Mouse (Mus musculus) embryonic fibroblast, embryonic 13.5 days (primary cell): ENCODE results near the gene Grm1.

Experiments used
- CTCF ChIP-seq: IDR thresholded peaks from 2 replicates; pipeline ENCODE4 v1.5.1; 2011; ENCODE audit warnings: mild to moderate bottlenecking, control low read depth, low read length, moderate library complexity, borderline replicate concordance; ENCODE audit not compliant: insufficient read depth
- POLR2A ChIP-seq: IDR thresholded peaks from 2 replicates; pipeline ENCODE4 v1.6.1; 2011; ENCODE audit warnings: low read depth, mild to moderate bottlenecking, control low read depth, low read length, moderate library complexity

DNA sequence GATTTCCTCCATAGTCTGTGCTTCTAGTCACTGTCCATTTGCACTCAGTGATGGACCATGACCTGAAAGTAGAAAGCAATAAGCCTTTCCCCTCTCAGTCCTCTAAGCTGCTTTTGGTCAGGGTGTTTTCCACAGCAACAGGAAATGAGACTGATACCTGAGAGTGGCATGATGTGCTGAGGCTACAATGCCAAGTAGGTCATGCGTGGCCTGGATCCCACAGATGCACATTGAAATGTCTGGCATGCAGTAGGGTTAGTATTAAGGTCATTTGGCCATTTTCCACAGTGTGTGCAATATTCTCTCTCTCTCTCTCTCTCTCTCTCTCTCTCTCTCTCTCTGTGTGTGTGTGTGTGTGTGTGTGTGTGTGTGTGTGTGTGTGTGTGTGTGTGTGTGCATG, 254.8 kb downstream of the Grm1 start:
- TF ChIP-seq CTCF: no peak
- no peak for TF ChIP-seq POLR2A
